Mouse (Mus musculus) adrenal gland, adult (tissue): ENCODE measurements around the gene Upk3b.

Source experiments
- DNase-seq, 2 experiments: peaks; one replicate each; pipeline ENCODE4 v3.0.0; 2022 to 2023; ENCODE audit warnings: low spot score in 1 of 2; ENCODE audit not compliant: inconsistent age in 2 of 2

Gene Upk3b

GRCm38 (mm10) chr5:136069411-136069810 is 31.1 kb downstream of the Upk3b start:
- DNase-seq: no peak

- no peak for DNase-seq
Measured at GRCm38 (mm10) chr5:136073051-136073450, 34.8 kb downstream of the Upk3b start.

DNA sequence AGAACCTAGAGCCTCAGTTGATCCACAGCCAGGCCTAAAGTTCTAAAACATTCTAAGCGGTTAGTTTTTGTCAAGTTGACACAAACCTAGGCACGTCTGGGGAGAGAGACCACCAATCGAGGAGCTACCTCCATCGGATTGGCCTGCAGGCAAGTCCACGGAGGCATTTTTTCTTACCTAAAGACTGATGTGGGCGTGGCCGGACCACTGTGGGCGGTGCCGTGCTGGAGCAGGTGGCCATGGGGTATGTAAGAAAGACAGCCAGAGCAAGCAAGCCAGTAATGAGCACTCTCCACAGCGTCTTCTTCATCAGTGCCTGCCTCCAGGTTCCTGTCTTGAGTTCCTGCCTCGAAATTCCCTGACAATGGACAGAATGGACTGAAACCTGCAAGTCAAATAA is 35.2 kb downstream of the Upk3b start:
- DNase-seq: no peak

GRCm38 (mm10) chr5:136075076-136075475 is 36.8 kb downstream of the Upk3b start:
- no peak for DNase-seq

DNA sequence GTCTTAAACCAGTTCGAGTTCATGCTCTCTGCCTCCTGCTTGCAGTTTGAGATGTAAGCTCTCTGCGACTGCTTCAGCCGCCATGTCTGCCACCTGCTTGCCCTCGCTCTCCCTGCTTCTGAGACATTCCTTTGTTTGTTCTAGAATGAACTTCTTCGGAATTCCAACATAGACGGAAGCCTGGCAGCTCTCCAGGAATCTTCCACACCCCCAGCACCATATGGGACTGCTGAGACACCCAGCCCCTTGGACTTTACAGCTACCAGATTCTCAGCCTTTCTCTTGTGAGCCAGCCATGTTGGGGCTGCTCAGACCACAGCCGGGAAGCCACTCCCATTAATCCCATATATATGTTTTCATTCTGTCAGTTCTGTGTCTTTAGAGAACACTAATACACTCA is 38.0 kb downstream of the Upk3b start:
- DNase-seq: no peak

DNA sequence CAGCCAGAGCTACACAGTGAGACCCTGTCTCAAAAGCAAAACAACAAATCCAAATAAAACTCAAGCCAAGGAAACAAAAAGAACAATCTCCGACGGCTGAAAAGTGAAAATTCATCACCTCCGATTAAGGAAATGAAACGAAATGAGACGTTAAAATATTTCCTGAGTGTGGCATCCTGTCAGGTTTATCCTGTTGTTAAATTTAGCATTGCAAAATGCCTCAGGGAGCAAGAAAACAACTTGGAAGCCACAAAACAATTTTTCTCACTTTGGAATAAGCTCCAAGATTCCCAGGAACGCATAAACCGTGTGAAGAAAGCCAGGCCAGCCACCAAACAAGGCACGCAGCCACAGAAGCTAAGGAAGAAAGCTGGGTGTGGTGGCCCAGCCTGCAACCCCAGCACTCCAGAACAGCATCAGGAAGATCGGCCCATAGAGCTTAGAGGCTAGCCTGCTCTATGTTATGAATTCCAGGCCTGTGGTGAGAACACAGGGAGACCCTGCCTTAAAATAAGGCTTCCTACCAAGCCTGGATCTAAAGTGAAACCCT is 38.8 kb downstream of the Upk3b start:
- peak in 1 of 2 experiments; percentile 47 for DNase-seq

- DNase-seq: no peak
Measured at GRCm38 (mm10) chr5:136078136-136078535, 39.8 kb downstream of the Upk3b start.

GRCm38 (mm10) chr5:136082345-136082744 is 44.0 kb downstream of the Upk3b start:
- DNase-seq: no peak

DNA sequence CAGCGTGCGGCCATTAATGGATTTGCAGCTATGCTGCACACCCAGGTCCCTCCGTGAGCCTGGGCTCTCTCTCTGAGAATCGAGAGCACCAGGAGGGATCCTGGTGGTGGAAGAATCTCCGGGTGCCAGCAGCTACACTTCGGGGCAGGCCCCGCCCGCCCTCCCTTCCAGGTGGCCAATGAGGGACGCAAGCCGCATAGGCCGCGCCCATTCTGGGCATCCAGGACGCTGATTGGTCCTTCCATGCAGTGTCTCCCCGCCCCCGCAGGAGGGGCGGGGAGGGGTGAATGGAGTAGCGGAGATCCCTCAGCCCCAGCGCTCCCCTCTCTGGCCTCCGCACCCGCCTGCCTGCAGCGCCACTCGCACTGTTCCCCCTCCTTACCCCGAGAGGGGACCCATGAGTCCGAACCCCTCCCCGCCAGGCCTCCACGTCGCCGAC is 45.4 kb downstream of the Upk3b start, which contains the start of gene Rasa4:
TSS of gene Rasa4 (plus strand) at position 248 of the 439 bp plus-strand sequence.
- DNase-seq: peak; percentile 95 to 97

DNA sequence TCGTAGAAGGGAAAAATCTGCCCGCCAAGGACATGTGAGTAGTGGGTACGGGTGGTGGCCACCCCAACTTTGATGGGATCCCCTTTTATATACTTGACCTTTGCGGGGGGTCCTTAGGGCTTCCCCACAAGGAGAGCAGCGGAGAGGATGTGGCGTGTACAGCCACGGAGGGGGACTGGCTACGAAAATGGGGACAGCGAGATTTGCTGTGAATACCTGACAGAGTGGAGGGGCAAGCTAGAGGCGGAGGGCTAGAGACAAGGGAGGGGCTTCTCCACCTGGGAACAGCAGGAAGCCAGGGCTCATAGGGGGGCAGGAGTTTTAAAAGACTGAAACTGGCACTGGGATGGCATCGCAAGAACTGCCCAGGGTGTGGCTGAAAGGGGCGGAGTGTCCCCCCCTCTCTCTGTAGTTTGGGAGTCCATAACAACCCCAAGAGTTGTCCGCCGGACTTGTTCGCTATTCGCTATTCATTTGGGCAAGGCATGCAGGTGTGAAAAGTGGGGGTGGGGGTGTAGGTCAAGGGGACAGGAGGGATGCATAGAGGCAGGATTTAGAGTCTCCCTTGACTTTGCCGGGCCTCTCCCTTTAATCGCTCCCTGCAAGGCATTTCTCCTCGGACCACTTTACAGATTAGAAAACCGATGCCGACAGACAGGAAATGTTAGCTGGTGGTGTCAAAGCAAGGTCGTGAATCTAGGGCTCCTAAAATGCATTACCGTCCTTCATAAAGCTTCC is 46.0 kb downstream of the Upk3b start:
- peak; percentile 53 to 77 for DNase-seq

GRCm38 (mm10) chr5:136084891-136085651 is 46.8 kb downstream of the Upk3b start:
- peak; percentile 77 to 88 for DNase-seq

DNA sequence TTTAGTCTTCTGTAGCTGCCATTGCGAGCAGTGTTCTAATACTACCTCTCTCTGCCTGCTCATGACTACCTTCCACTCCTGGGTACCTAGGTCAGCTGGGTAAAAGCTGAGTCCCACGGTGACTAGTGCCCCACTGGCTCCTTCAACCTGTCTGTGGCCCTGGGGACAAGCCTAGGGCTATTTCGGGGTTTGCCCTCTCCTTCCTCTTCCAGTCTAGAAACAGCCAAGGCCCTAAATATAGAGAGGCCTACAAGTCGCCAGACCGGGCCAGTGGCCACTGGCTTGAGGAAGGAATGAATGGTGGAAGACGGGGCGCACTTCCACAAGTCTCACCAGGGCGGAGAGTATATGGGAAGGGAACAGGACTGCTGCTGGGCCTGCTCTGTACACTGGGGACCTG is 48.0 kb downstream of the Upk3b start:
- DNase-seq: no peak

DNA sequence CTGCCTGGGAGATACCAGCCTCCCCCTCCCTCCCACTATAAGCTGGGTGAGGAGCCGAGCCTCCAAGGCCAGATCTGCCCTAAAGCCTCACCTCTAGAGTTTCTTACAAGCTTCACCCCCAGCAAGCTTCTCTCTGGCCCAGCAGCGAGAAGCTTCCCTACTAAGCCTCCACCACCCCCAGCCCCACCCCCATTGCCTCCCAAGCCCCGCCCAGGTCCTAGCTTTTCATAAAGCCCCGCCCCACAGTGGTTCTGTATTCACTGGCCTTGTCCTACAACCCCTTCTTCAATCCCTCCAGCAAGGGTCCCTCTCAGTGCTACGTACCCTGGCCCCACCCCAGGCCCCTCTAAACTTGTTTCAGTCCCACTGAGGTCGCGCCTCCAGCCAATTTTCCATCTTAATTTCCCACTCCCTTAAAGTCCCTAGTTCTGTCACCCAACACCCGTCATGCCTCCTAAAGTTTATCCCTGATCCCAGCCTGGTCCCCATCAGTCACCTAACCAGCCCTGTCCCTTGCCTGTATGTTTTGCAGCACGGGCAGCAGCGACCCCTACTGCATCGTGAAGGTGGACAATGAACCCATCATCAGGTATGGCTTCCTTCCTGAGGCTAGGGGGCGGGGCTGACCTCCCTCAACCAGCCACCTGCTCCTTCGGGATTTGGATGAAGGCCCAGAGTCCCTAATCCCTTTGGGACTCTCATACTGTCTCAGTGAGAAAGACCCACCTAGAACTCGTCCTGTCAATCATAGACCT is 50.7 kb downstream of the Upk3b start:
- DNase-seq: no peak

- DNase-seq: no peak
Measured at GRCm38 (mm10) chr5:136091927-136092326, 53.6 kb downstream of the Upk3b start.

DNA sequence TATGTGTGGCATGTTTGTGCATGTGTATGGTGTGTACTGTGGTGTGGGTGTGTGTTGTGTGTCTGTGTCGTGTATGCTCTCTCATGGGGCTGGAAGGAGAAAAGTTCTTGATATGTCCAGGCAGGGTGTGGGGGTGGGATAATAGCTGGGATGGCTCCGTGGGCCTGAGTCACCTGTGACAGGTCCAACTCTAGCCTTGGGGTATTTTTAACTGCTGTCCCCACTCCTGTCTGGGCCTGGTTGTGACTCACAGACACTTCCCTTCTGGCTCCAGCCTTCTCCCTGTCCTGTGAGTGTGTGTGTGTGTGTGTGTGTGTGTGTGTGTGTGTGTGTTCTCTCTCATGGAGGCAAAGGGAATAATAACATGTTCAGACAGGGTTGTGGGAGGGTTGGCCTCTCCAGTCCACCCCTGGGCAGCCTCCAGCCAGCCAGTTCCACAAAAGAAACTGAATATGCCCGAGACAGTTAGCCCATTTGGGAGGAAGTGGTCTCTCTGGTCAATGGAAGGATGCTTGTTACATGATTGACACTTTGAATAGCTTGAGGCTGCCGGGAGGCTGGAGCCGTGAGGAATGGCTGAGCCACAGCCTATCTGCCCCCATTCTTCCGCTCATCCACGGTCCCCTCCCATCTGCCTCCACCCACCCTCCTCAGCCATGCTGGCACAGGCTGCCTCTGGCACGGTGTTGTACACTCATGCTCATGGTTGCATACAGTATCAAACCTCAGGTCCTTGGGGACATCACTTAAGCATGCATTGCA is 56.1 kb downstream of the Upk3b start:
- DNase-seq: no peak

DNA sequence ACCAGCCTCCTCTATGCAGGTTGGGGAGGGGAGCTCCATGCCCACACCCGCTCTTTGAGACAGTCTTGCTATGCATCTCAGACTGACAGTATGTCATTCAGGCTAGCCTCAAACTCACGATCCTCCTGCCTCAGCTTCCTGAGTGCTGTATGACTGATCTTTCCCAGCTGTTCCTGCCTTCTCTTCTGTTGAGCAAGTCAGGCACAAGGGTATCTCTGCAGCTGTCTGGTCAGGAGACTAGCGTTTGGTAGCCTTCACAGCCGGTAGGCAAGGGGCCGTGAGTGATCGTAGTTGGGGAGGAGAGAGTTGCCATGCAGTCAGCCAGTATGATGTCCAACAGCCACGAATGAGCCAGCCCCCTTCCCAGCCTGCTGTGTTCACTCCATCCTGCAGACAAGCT is 56.8 kb downstream of the Upk3b start:
- DNase-seq: no peak
